Mouse (Mus musculus): ENCODE data around the gene Tnfsf8. TPM values are rescaled to one million over a fixed set of nuclear protein-coding genes. Genes with fewer than 3 reads are reported as not detected.

The Tnfsf8 gene
- total and polyA plus RNA-seq, 3 experiments, result not detected

GRCm38 (mm10) chr4:63823136-63823535, 38.0 kb downstream of the Tnfsf8 start:
- no peaks in the 10 kb centered on the region for H3K9me3 ChIP-seq (replicated peaks; ENCODE audit: insufficient read depth, low read length)
- H3K4me1 ChIP-seq (ENCODE audit: control insufficient read depth in 1 of 2, insufficient read depth in 2 of 2, low read length in 2 of 2), result no peaks in the 10 kb centered on the region
- TF ChIP-seq SIN3A (IDR thresholded peaks at IDR 0.05; ENCODE audit: low read length), result no peak
- TF ChIP-seq POLR2A (IDR thresholded peaks at IDR 0.05; ENCODE audit: control insufficient read depth in 1 of 2, insufficient read depth in 1 of 2, low read depth in 1 of 2, low read length in 2 of 2, poor library complexity in 1 of 2), result no peak
- TF ChIP-seq MYB (IDR thresholded peaks at IDR 0.05; ENCODE audit: low read depth, low read length), result no peak
- no peak for TF ChIP-seq HCFC1 (IDR thresholded peaks at IDR 0.05; ENCODE audit: low read depth, low read length)
- no peak for TF ChIP-seq POLR2AphosphoS5 (IDR thresholded peaks at IDR 0.05; ENCODE audit: borderline replicate concordance, low read depth, low read length)
- no peak for TF ChIP-seq KAT2A (conservative IDR thresholded peaks at IDR 0.05; ENCODE audit: low read depth, low read length)
- no peak overlapping the region for H3K27ac ChIP-seq (ENCODE audit: control insufficient read depth, low read depth, low read length)
- no peak overlapping the region for H3K9ac ChIP-seq (ENCODE audit: control insufficient read depth, low read depth, low read length, poor library complexity, severe bottlenecking)
- no peaks in the 10 kb centered on the region for H3K79me2 ChIP-seq (ENCODE audit: control insufficient read depth, insufficient read depth, low read length, poor library complexity)
- no peak for DNase-seq (ENCODE audit: low read depth, low spot score)
- H3K27me3 ChIP-seq (ENCODE audit: control insufficient read depth in 1 of 2, insufficient read depth in 2 of 2, low read length in 2 of 2), result no peaks in the 10 kb centered on the region
- no peaks in the 10 kb centered on the region for H3K36me3 ChIP-seq (ENCODE audit: control insufficient read depth in 1 of 2, insufficient read depth in 2 of 2, low read length in 2 of 2)
- no peak overlapping the region for H3K4me3 ChIP-seq (ENCODE audit: control insufficient read depth in 1 of 2, insufficient read depth in 1 of 2, low read depth in 2 of 2, low read length in 2 of 2)

GRCm38 (mm10) chr4:63817505-63817904, 43.6 kb downstream of the Tnfsf8 start:
- Histone ChIP-seq H3K36me3 (ENCODE audit: control insufficient read depth in 1 of 2, insufficient read depth in 2 of 2, low read length in 2 of 2) (no peaks in the 10 kb centered on the region), H3K4me3 (ENCODE audit: control insufficient read depth in 1 of 2, insufficient read depth in 1 of 2, low read depth in 2 of 2, low read length in 2 of 2) (no peak overlapping the region), H3K9me3 (replicated peaks; ENCODE audit: insufficient read depth, low read length) (no peaks in the 10 kb centered on the region), H3K4me1 (ENCODE audit: control insufficient read depth in 1 of 2, insufficient read depth in 2 of 2, low read length in 2 of 2) (no peaks in the 10 kb centered on the region), H3K79me2 (ENCODE audit: control insufficient read depth, insufficient read depth, low read length, poor library complexity) (no peaks in the 10 kb centered on the region), H3K27ac (ENCODE audit: control insufficient read depth, low read depth, low read length) (no peak overlapping the region), H3K9ac (ENCODE audit: control insufficient read depth, low read depth, low read length, poor library complexity, severe bottlenecking) (no peak overlapping the region), H3K27me3 (ENCODE audit: control insufficient read depth in 1 of 2, insufficient read depth in 2 of 2, low read length in 2 of 2) (no peaks in the 10 kb centered on the region)
- no peak for DNase-seq (ENCODE audit: low read depth, low spot score)
- no peak for TF ChIP-seq CHD2 (IDR thresholded peaks at IDR 0.05; ENCODE audit: low read length)
- no peak for TF ChIP-seq POLR2AphosphoS2 (IDR thresholded peaks at IDR 0.05; ENCODE audit: low read length)
- TF ChIP-seq POLR2A (IDR thresholded peaks at IDR 0.05; ENCODE audit: control insufficient read depth in 1 of 2, insufficient read depth in 1 of 2, low read depth in 1 of 2, low read length in 2 of 2, poor library complexity in 1 of 2), result no peak
- TF ChIP-seq ETS1 (IDR thresholded peaks at IDR 0.05; ENCODE audit: low read depth, low read length), result no peak
- no peak for TF ChIP-seq MXI1 (IDR thresholded peaks at IDR 0.05; ENCODE audit: low read depth, low read length)
- TF ChIP-seq TCF12 (IDR thresholded peaks at IDR 0.05; ENCODE audit: low read depth, low read length), result no peak
- TF ChIP-seq EP300 (IDR thresholded peaks at IDR 0.05; ENCODE audit: low read depth in 1 of 2, low read length in 2 of 2), result no peak
- TF ChIP-seq MAZ (IDR thresholded peaks at IDR 0.05; ENCODE audit: low read depth, low read length), result no peak
- TF ChIP-seq ZKSCAN1 (IDR thresholded peaks at IDR 0.05; ENCODE audit: low read depth, low read length), result no peak
- no peak for TF ChIP-seq NRF1 (IDR thresholded peaks at IDR 0.05; ENCODE audit: insufficient read depth, low read depth, low read length, poor library complexity, severe bottlenecking)
- TF ChIP-seq TAL1 (IDR thresholded peaks at IDR 0.05; ENCODE audit: low read length), result no peak
- TF ChIP-seq USF1 (IDR thresholded peaks at IDR 0.05; ENCODE audit: low read depth, low read length), result no peak
